Mouse (Mus musculus) neural tube, embryonic 11.5 days (tissue): Measurements from ENCODE around the gene Mfsd12. TPM values are rescaled to one million over a fixed set of nuclear protein-coding genes. Genes with fewer than 3 reads are reported as not detected.

ENCODE experiments used
- ATAC-seq: fragments of 200-750 bp; cut with Nextera tagmentation; 2 replicates; pipeline ENCODE4 v1.8.0; 2017; ENCODE audit warnings: moderate number of reproducible peaks, mild to moderate bottlenecking, moderate TSS enrichment, moderate library complexity; ENCODE audit not compliant: insufficient read depth, low FRiP score, low TSS enrichment
- DNase-seq: peaks from one replicate; pipeline ENCODE4 v3.0.0-alpha.2; 2015; ENCODE audit warnings: low spot score
- H3K27ac ChIP-seq: fragments of 300-500 bp; sonication (generic); 2 replicates; pipeline ENCODE4 v1.5.1; 2014; ENCODE audit warnings: low read depth, mild to moderate bottlenecking, low read length
- H3K27me3 ChIP-seq: fragments of 300-500 bp; sonication (generic); 2 replicates; pipeline ENCODE4 v1.6.1; 2014; ENCODE audit warnings: mild to moderate bottlenecking, low read length, mixed read lengths; ENCODE audit not compliant: control insufficient read depth, insufficient read depth
- H3K36me3 ChIP-seq: fragments of 300-500 bp; sonication (generic); 2 replicates; pipeline ENCODE4 v1.6.1; 2014; ENCODE audit warnings: mild to moderate bottlenecking, low read length, moderate library complexity, mixed read lengths; ENCODE audit not compliant: control insufficient read depth, insufficient read depth
- H3K4me1 ChIP-seq: fragments of 300-500 bp; sonication (generic); 2 replicates; pipeline ENCODE4 v1.6.1; 2014; ENCODE audit warnings: low read length, mixed read lengths; ENCODE audit not compliant: control insufficient read depth, insufficient read depth
- H3K4me2 ChIP-seq: fragments of 300-500 bp; sonication (generic); 2 replicates; pipeline ENCODE4 v1.6.1; 2014; ENCODE audit warnings: low read depth, mild to moderate bottlenecking, moderate library complexity
- H3K4me3 ChIP-seq: fragments of 300-500 bp; sonication (generic); 2 replicates; pipeline ENCODE4 v1.5.1; 2014; ENCODE audit warnings: low read depth, low read length
- H3K9ac ChIP-seq: fragments of 300-500 bp; sonication (generic); 2 replicates; pipeline ENCODE4 v1.6.1; 2014; ENCODE audit warnings: mild to moderate bottlenecking, low read length
- H3K9me3 ChIP-seq: fragments of 300-500 bp; sonication (generic); 2 replicates; pipeline ENCODE4 v1.6.1; 2016; ENCODE audit warnings: low read length; ENCODE audit not compliant: control insufficient read depth
- WGBS: fragments of 180-500 bp; shearing (Covaris S2); extraction: QIAGEN DNeasy Blood & Tissue Kit; methylation state at CpG from one replicate; pipeline ENCODE4 v1.1.7; 2014; 5-methylcytosine and 5-hydroxymethylcytosine counted together
- polyA plus RNA-seq: library from polyadenylated mRNA; unstranded; fragments of >200 nt; fragmentation: Nextera tagmentation; extraction: Ambion mirVana; gene quantifications from 2 replicates; pipeline ENCODE4 v1.2.1, GENCODE M21; 2014

Gene Mfsd12
- polyA plus RNA-seq, 1 experiment from 2014 or later = 5.3 TPM

DNA sequence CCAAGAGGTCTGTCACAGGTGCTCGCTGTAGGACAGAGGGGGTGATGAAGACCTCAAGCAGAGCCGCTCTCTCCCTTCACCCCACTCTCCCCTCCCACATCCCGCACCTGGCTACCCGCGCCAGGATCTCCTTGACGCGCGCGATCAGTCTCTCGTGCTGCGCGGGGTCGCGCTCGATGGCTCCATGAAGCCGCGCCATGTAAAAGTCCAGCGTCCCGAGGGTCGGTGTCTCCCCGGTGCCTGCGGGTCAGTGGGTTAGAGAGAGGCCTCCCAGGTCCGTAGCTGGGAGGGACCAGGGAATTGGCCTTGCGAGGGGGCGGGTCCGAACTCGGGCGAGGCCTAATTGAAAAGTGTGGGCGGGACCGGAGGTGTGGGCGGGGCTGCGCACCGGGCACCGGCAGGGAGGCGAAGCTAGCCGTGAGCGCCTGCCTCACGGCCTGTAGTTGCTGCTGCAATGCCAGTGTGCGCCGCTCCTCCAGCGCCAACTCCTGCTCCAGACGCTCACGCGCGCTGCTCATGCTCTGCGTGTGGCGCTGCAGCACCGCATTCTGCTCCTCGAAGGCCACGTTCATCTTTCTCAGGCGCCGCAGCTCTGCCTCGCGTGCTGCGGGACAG lies 10.7 kb upstream of the Mfsd12 start:
- peaks cover 16% of the 10 kb centered on the region for H3K4me1 ChIP-seq
- no peaks in the 10 kb centered on the region for H3K9me3 ChIP-seq
- H3K27ac ChIP-seq = no peak overlapping the region
- 0 out of 2 replicates have a peak overlapping the region, but pooled peaks have one; percentile 10 for H3K4me3 ChIP-seq
- H3K27me3 ChIP-seq = peaks cover 37% of the 10 kb centered on the region
- ATAC-seq = no peak
- DNase-seq = peak; percentile 73
- no peak overlapping the region for H3K9ac ChIP-seq
- WGBS = 6% methylated on average over 55 of the region's 55 CpGs
- H3K36me3 ChIP-seq = no peaks in the 10 kb centered on the region; the same call in none of the 2 replicates
- H3K4me2 ChIP-seq = peak overlapping the region; percentile 39

DNA sequence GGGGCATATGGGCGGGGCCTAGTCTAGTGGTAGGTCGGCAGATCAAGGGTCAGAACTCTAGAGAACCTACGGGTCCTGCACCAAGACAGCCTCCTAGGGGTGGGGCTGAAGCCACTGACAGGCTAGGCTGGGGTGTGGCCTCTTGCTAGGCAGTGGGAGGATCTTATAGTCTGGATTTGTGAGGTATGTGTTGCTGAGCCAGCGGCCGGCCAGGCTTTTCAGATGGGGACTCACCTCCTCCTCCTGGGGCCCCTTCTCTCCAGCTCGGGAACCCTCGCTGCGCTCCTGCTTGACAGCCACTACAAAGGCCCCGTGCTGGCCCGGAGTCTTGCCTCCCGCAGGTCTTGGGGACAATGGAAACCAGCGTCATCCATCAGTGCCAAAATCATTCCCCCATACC lies 8.1 kb upstream of the Mfsd12 start:
- ATAC-seq (no peak), DNase-seq (no peak)
- H3K9ac ChIP-seq = peak overlapping the region; percentile 87
- peaks cover 16% of the 10 kb centered on the region for H3K4me1 ChIP-seq
- WGBS = 5% methylated on average over 12 of the region's 12 CpGs
- peak overlapping the region; percentile 94 for H3K4me3 ChIP-seq
- no peaks in the 10 kb centered on the region; the same call in none of the 2 replicates for H3K36me3 ChIP-seq
- H3K27ac ChIP-seq = no peak overlapping the region
- H3K27me3 ChIP-seq = peaks cover 13% of the 10 kb centered on the region
- no peaks in the 10 kb centered on the region for H3K9me3 ChIP-seq
- H3K4me2 ChIP-seq = peak overlapping the region; percentile 74

DNA sequence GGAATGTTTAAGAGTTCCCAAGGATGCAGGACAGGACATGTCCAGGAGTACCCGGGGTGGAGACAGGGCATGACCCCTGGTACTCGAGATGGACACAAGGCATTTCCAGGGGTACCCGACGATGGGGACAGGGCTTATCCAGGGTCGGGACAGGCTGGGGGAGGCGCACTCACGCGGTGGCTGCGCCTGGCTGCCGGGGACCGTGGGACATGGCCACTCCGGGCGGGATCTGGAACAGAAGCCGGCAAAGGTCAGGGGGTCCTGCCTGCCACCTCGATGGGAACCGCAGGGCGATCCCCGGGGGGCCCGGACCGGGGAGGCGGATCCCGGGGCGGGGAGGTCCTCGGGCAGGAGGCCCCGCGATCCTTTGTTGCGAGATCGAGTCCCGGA lies 7.3 kb upstream of the Mfsd12 start:
- Histone ChIP-seq H3K4me2 (peak overlapping the region; percentile 74), H3K4me1 (peaks cover 16% of the 10 kb centered on the region), H3K36me3 (no peaks in the 10 kb centered on the region; the same call in none of the 2 replicates), H3K27me3 (peaks cover 6% of the 10 kb centered on the region), H3K9me3 (no peaks in the 10 kb centered on the region), H3K27ac (peak overlapping the region; percentile 11; the same call in 1 of the 2 replicates), H3K9ac (peak overlapping the region; percentile 87), H3K4me3 (peak overlapping the region; percentile 94)
- ATAC-seq (peak; percentile 13), DNase-seq (no peak)
- under 1% methylated on average over 29 of the region's 29 CpGs for WGBS

DNA sequence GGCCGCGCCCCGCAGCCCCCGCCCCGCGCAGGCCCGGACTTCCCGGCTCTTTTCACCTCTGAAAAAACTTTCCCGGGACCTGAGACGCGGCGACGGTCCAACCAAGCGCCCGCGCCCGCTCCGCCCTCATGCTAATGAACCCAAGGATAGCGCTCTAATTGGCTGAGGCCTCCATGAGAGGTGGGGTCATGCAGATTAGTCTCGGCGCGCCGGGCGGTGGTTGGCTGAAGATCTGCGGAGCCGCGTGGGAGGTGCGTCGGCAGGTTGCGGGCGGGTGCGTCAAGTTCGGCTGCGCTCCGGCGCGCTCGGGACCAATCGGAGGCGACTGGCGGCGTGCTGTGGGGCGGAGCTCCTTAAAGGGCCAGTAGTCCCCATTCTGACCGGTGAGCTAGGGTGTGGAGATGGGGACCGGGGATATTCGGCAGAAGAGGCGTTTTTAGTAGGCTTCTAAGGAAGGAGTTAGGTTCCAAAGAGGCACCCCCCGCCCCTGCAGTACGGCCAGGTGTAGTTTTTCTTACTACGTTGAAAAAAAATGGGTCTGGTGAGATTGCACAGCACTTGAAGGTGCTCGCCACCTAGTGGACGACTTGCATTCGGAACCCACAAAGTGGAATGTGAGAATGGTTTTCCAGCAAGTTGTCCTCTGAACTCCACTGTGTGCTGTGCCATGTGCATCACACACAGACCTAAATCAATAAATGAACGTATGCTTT lies 6.8 kb upstream of the Mfsd12 start, which contains the start of gene Hmg20b:
Gene Hmg20b (minus strand): TSS at position 130 of the 713 bp plus-strand sequence.
- Histone ChIP-seq H3K36me3 (no peaks in the 10 kb centered on the region; the same call in none of the 2 replicates), H3K4me3 (peak within 1 kb of the TSS; percentile 94), H3K4me1 (peaks cover 16% of the 10 kb centered on the region), H3K9ac (peak within 1 kb of the TSS; percentile 87), H3K27ac (peak within 1 kb of the TSS; percentile 11; the same call in 1 of the 2 replicates), H3K4me2 (peak within 1 kb of the TSS; percentile 74), H3K9me3 (no peaks in the 10 kb centered on the region), H3K27me3 (0 out of 2 replicates have a peak, but pooled peaks cover 3% of the 10 kb centered on the region)
- WGBS = 1% methylated on average over 54 of the region's 54 CpGs
- peak; percentile 99 for DNase-seq
- ATAC-seq = peak; percentile 96

DNA sequence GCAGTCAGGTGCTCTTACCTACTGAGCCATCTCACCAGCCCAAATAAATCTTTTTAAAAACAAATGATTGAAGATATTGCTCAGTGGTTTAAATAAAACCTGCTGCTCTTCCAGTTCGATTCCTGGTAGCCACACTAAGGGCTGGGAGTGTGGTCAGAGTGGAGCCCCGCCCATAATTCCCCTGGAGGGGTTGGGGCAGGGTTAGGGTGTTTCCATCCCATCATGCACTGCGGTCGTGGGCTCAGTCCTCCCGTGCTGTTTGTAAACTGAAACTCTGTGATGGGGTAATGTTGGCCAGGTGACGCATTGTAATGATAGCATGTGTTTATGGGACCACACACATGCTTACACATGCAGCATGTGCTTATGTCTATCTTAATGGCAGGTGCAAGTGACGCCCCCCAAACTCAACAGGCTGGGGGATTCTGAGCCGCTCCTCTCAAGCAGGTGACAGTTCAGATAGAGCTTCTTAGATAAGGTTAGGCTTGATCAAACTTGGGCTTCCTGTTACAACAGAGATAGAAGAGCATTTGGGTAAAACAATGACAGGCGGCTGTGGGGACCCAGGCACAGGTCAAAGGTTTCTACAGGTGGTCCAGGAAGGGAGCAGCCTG lies 5.5 kb upstream of the Mfsd12 start:
- Histone ChIP-seq H3K4me1 (peaks cover 15% of the 10 kb centered on the region), H3K9me3 (no peaks in the 10 kb centered on the region), H3K4me2 (no peak overlapping the region), H3K27ac (no peak overlapping the region), H3K27me3 (no peaks in the 10 kb centered on the region), H3K9ac (no peak overlapping the region), H3K36me3 (no peaks in the 10 kb centered on the region; the same call in none of the 2 replicates), H3K4me3 (0 out of 2 replicates have a peak overlapping the region, but pooled peaks have one; percentile 6)
- no peak for DNase-seq
- no peak for ATAC-seq
- 26% methylated on average over 9 of the region's 9 CpGs for WGBS

DNA sequence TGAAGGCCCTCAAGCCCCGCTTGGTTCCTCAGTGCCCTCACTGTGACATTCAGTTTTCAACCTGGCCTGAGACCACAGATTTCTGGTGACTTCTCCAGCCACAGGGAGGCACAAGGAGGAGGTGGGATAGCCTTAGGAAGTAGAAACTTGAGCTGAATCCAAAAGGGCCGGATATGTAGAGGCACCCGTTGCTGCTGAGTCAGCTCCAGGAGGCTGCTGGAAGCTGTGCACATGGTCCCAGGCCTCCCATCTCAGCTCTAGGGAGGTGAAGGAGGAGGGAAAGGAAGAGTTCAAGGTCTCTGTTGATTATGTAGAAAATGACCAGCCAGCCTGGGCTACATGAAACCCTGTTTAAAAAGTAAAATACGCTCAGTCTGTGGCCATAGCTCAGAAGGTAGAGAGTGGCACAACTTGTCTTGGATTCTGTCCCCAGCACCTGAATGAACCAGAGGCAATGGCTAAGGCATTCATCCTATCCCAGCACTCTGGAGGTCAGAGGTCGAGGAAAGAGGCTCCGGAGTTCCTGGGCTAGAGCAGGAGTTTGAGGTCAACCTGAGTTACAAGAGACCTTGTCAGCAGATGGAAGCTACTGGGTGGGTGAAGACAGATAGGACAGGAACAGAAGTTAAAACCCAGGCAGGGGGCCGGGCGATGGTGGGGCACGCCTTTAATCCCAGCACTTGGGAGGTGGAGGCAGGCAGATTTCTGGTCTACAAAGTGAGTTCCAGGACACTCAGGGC lies 2.4 kb upstream of the Mfsd12 start:
- H3K4me2 ChIP-seq = no peak overlapping the region
- H3K36me3 ChIP-seq = no peaks in the 10 kb centered on the region
- ATAC-seq = no peak
- H3K27ac ChIP-seq = no peak overlapping the region
- 70% methylated on average over 9 of the region's 9 CpGs for WGBS
- H3K4me3 ChIP-seq = no peak overlapping the region
- H3K9ac ChIP-seq = no peak overlapping the region
- DNase-seq = no peak
- H3K27me3 ChIP-seq = no peaks in the 10 kb centered on the region
- peaks cover 18% of the 10 kb centered on the region for H3K4me1 ChIP-seq
- H3K9me3 ChIP-seq = no peaks in the 10 kb centered on the region

DNA sequence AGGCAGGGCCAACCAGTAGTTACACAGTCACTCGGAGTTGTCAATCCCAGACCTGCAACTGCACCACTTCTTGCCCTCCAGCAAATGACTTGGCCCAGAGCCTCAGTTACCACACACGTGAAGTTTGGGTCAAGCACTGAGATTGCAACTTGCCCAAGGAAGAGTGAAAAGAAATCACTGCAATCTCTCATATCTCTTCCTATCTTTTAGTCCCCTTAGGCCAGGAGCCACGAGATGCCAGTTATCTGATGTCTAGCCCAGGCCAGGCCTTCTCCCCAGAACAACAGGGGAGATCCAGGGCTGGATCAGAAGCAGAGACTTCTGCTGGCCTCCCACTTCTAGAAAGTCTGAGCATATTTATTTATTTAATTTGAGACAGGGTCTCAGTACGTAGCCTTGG lies 1.8 kb upstream of the Mfsd12 start:
- Histone ChIP-seq H3K4me2 (no peak overlapping the region), H3K9me3 (no peaks in the 10 kb centered on the region), H3K27me3 (no peaks in the 10 kb centered on the region), H3K4me1 (peaks cover 18% of the 10 kb centered on the region), H3K36me3 (no peaks in the 10 kb centered on the region), H3K4me3 (no peak overlapping the region), H3K9ac (no peak overlapping the region), H3K27ac (no peak overlapping the region)
- 82% methylated on average over 4 of the region's 4 CpGs for WGBS
- DNase-seq (no peak), ATAC-seq (no peak)

DNA sequence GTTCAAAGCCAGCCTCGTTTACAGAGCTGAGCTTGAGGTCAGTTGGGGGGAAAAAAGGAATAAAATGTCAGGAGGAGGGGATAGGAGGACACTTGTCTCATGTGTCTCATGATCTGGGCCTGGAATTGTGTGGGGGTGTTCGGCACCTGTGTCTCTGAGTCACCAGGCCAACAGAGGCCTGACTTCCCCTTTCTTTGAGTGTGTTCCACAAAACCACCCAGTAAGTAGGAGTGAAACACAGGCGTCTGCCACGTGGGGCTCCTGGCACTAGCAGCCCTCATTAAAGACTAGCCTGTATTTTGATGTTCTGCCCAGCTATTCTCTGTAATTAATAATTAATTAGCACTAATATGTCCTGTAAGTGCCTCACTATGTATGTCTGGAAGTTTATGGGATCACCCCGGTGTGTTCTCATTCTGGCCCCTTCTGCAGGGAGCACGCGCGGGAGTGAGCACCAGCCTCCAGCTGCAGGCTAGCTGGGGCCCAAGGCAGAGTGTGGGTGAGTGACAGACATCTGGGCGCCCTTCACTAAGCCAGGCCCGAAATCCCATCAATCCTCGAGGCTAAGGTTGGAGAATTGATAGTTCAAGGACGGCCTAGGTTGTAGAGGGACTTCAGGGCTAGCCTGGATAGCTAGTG lies 820 bp upstream of the Mfsd12 start:
- peak overlapping the region; percentile 99 for H3K4me2 ChIP-seq
- H3K9ac ChIP-seq = no peak overlapping the region
- DNase-seq (no peak), ATAC-seq (no peak)
- peaks cover 16% of the 10 kb centered on the region for H3K4me1 ChIP-seq
- no peak overlapping the region for H3K4me3 ChIP-seq
- H3K9me3 ChIP-seq = no peaks in the 10 kb centered on the region
- H3K36me3 ChIP-seq = no peaks in the 10 kb centered on the region
- H3K27ac ChIP-seq = no peak overlapping the region
- 56% methylated on average over 12 of the region's 12 CpGs for WGBS
- H3K27me3 ChIP-seq = no peaks in the 10 kb centered on the region
